Mouse (Mus musculus) CH12.LX (cell line): ENCODE data around the gene Eps8. TPM values are rescaled to one million over a fixed set of nuclear protein-coding genes. Genes with fewer than 3 reads are reported as not detected.

Experiments
- DNase-seq: peaks from one replicate; pipeline ENCODE4 v3.0.0-alpha.2; 2013; ENCODE audit errors: extremely low read depth
- H3K27ac ChIP-seq: 2 replicates; pipeline ENCODE4 v1.5.1; 2012; ENCODE audit warnings: low read depth, mild to moderate bottlenecking, control low read depth, moderate library complexity; ENCODE audit not compliant: insufficient read depth
- H3K27me3 ChIP-seq: replicated peaks from 2 replicates; pipeline ENCODE3; 2012; ENCODE audit warnings: inconsistent platforms
- H3K36me3 ChIP-seq, 2 experiments: replicated peaks in 1 of 2; 2 replicates each; pipeline versions ENCODE3 to v1.6.1; 2012; ENCODE audit warnings: inconsistent platforms in 1 of 2, low read length in 1 of 2, mild to moderate bottlenecking in 1 of 2, mixed read lengths in 1 of 2, moderate library complexity in 1 of 2; ENCODE audit not compliant: control insufficient read depth in 1 of 2, insufficient read depth in 1 of 2
- H3K4me1 ChIP-seq, 2 experiments: 2 replicates each; pipeline ENCODE4 v1.6.1; 2012; ENCODE audit warnings: inconsistent platforms in 1 of 2, moderate library complexity in 1 of 2; ENCODE audit not compliant: insufficient read depth in 2 of 2, control insufficient read depth in 1 of 2
- H3K4me2 ChIP-seq: 2 replicates; pipeline ENCODE4 v1.6.1; 2012; ENCODE audit warnings: low read depth, mild to moderate bottlenecking, control low read depth; ENCODE audit not compliant: poor library complexity, insufficient read depth, severe bottlenecking
- H3K4me3 ChIP-seq, 3 experiments: fragments of 150-350 bp in 1 of 3; sonication (generic) in 1 of 3; replicated peaks in 1 of 3; 2 replicates each; pipeline versions ENCODE3 to v1.5.1; 2011 to 2012; ENCODE audit warnings: low read depth in 2 of 3, low read length in 2 of 3, mild to moderate bottlenecking in 2 of 3, moderate library complexity in 2 of 3, control low read depth in 1 of 3, improper control_type of control experiment in 1 of 3, inconsistent platforms in 1 of 3, mixed read lengths in 1 of 3; ENCODE audit not compliant: poor library complexity in 1 of 3
- H3K79me2 ChIP-seq: replicated peaks from 2 replicates; pipeline ENCODE4 v1.6.1; 2012; ENCODE audit warnings: mild to moderate bottlenecking, moderate library complexity; ENCODE audit not compliant: control insufficient read depth, poor library complexity, insufficient read depth, severe bottlenecking; ENCODE audit errors: extremely low read depth
- H3K9ac ChIP-seq: 2 replicates; pipeline ENCODE4 v1.6.1; 2012; ENCODE audit warnings: low read depth, mild to moderate bottlenecking, control low read depth, moderate library complexity; ENCODE audit not compliant: insufficient read depth
- H3K9me3 ChIP-seq: replicated peaks from 2 replicates; pipeline ENCODE3; 2012; ENCODE audit warnings: low read length, inconsistent platforms, mixed read lengths
- BHLHE40 ChIP-seq: IDR thresholded peaks from 2 replicates; pipeline ENCODE4 v1.6.1; 2011; ENCODE audit warnings: mild to moderate bottlenecking, low read depth, low read length, improper control_type of control experiment
- E2F4 ChIP-seq: IDR thresholded peaks from 2 replicates; pipeline ENCODE4 v1.6.1; 2011; ENCODE audit warnings: low read depth, low read length, improper control_type of control experiment; ENCODE audit not compliant: insufficient replicate concordance
- ETS1 ChIP-seq: conservative IDR thresholded peaks from 2 replicates; pipeline ENCODE4 v1.6.1; 2012; ENCODE audit warnings: low read depth, mild to moderate bottlenecking, inconsistent platforms, low read length, improper control_type of control experiment, moderate library complexity
- HCFC1 ChIP-seq: IDR thresholded peaks from 2 replicates; pipeline ENCODE4 v1.6.1; 2012; ENCODE audit warnings: low read depth, mild to moderate bottlenecking, inconsistent platforms, low read length, improper control_type of control experiment
- IRF4 ChIP-seq: IDR thresholded peaks from 2 replicates; pipeline ENCODE4 v1.6.1; 2014; ENCODE audit warnings: low read depth, mild to moderate bottlenecking, inconsistent platforms, low read length, improper control_type of control experiment
- JUN ChIP-seq: IDR thresholded peaks from 2 replicates; pipeline ENCODE4 v1.6.1; 2011; ENCODE audit warnings: low read depth, mild to moderate bottlenecking, low read length, improper control_type of control experiment, moderate library complexity; ENCODE audit not compliant: insufficient read depth
- JUND ChIP-seq: conservative IDR thresholded peaks from 2 replicates; pipeline ENCODE4 v1.6.1; 2011; ENCODE audit warnings: low read depth, low read length, improper control_type of control experiment
- KAT2A ChIP-seq: IDR thresholded peaks from 2 replicates; pipeline ENCODE4 v1.6.1; 2012; ENCODE audit warnings: low read length, improper control_type of control experiment, inconsistent platforms; ENCODE audit not compliant: insufficient replicate concordance
- MAFK ChIP-seq: IDR thresholded peaks from 2 replicates; pipeline ENCODE4 v1.6.1; 2011; ENCODE audit warnings: low read length, improper control_type of control experiment; ENCODE audit not compliant: insufficient replicate concordance
- NELFE ChIP-seq: IDR thresholded peaks from 2 replicates; pipeline ENCODE4 v1.6.1; 2011; ENCODE audit warnings: low read depth, low read length, improper control_type of control experiment
- NRF1 ChIP-seq: IDR thresholded peaks from 2 replicates; pipeline ENCODE4 v1.6.1; 2014; ENCODE audit warnings: low read depth, mild to moderate bottlenecking, inconsistent platforms, low read length, improper control_type of control experiment, moderate library complexity
- PAX5 ChIP-seq: IDR thresholded peaks from 2 replicates; pipeline ENCODE4 v1.6.1; 2012; ENCODE audit warnings: low read length, inconsistent platforms, mixed read lengths
- SMC3 ChIP-seq: IDR thresholded peaks from 2 replicates; pipeline ENCODE4 v1.6.1; 2011; ENCODE audit warnings: low read depth, low read length, improper control_type of control experiment
- ZMIZ1 ChIP-seq: IDR thresholded peaks from 2 replicates; pipeline ENCODE4 v1.6.1; 2012; ENCODE audit warnings: low read depth, mild to moderate bottlenecking, inconsistent platforms, low read length, improper control_type of control experiment
- dilution Hi-C: fragments of 300-500 bp; cut with MboI; formaldehyde crosslinking; loops from 2 replicates; pipeline ENCODE4 v1.14.3; 2020; ENCODE audit warnings: low sequenced_read_pairs; ENCODE audit not compliant: extremely low pct_unique_long_range_greater_than_20kb, extremely low pct_ligation_motif_present
- in situ Hi-C: fragments of 300-500 bp; cut with MboI; formaldehyde crosslinking; loops from 3 replicates; pipeline ENCODE4 v1.14.3; 2019; ENCODE audit warnings: low sequenced_read_pairs, low pct_ligation_motif_present, low pct_unique_long_range_greater_than_20kb, mixed read lengths
- polyA plus RNA-seq: library from polyadenylated mRNA; unstranded; fragments of >175 nt; gene quantifications from 2 replicates; pipeline ENCODE4 v1.2.1, GENCODE M21; 2012; ENCODE audit warnings: low read depth; ENCODE audit not compliant: insufficient read length
- total RNA-seq, 2 experiments: library from RNA; depleted of rRNA; stranded (reverse); fragments of 300-350 nt in 1 of 2; fragments of >200 nt in 1 of 2; gene quantifications; 2 replicates each; pipeline ENCODE4 v1.2.3; 2012 to 2014

Gene Eps8
- total and polyA plus RNA-seq, 3 experiments, result 2.2 to 7.4 (median 2.2) TPM

DNA sequence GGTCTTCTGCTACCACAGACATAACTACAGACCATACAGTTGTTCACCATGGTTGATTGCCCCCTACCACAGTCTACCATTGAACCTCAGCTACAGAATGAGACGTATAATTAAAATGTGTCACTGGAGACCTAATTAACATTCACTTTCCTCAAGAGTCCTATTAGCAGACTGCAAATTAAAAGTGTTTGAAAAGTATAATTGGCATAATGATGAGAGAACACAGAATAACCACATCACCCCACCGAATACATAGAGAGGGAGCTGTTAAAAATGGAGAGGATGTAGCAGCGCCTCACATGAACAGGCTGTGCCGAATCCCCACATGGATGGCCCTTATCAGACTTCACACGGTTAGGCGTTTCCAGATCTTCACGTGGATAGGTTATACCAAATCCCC lies 44.8 kb upstream of the Eps8 start:
- Histone ChIP-seq H3K27ac (no peak overlapping the region), H3K27me3 (no peaks in the 10 kb centered on the region), H3K9me3 (peaks cover 3% of the 10 kb centered on the region), H3K4me2 (no peak overlapping the region), H3K79me2 (no peaks in the 10 kb centered on the region), H3K9ac (no peak overlapping the region), H3K36me3 (no peaks in the 10 kb centered on the region), H3K4me1 (peaks cover 0 to 16% of the 10 kb centered on the region in 2 experiments; a peak in 2 of 4 replicates), H3K4me3 (no peak overlapping the region)
- DNase-seq, result no peak
- TF ChIP-seq NRF1, result no peak
- in situ Hi-C loops, result no loop called here
- dilution Hi-C loops, result no loop called here

DNA sequence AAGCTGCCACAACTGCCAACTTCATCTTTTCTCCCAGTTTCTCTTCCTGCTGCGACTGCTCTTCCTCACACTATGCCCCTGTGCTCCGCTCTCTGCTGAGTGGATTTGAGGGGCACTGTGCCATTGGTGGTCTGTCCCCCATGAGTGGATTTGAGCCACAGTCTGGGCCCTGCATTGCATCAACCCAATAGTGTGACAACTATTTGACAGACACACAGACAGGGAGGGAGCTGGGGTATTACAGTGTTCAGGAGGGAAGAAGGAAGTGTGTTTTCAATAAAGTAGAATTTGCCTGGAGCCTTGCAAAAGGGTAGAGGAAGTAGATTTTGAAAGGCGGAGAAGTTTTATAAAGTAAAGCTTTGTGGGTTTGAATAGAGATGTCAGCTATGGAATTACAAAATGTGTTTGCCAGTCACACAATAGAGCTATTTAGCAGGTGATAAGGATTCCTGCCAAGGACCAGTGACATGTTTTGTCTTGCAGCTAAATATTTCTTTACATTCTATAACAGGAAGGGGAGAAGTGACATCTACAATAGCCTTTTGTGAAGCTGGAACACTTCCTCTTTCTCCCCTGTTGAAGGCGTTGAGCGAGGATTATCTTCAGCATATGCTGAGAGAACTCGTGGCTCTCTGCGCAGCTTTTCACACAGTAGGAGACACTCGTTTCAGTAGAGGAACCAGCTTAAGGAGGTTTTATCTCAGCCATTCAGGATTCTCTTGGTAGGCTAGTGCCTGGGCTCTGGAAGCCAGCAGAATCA lies 41.9 kb upstream of the Eps8 start:
- dilution Hi-C loops, result no loop called here
- H3K4me1 ChIP-seq, result peaks cover 0 to 18% of the 10 kb centered on the region in 2 experiments; a peak in 2 of 4 replicates
- in situ Hi-C loops, result no loop called here
- peak; percentile 29 for DNase-seq
- no peak overlapping the region for H3K9ac ChIP-seq
- H3K9me3 ChIP-seq, result peaks cover 3% of the 10 kb centered on the region
- H3K27ac ChIP-seq, result no peak overlapping the region
- no peak overlapping the region for H3K4me2 ChIP-seq
- no peaks in the 10 kb centered on the region for H3K36me3 ChIP-seq
- no peaks in the 10 kb centered on the region for H3K79me2 ChIP-seq
- H3K4me3 ChIP-seq, result no peak overlapping the region
- no peaks in the 10 kb centered on the region for H3K27me3 ChIP-seq
- no peak for TF ChIP-seq E2F4
- TF ChIP-seq JUN, result no peak
- TF ChIP-seq NELFE, result no peak
- no peak for TF ChIP-seq PAX5
- TF ChIP-seq ETS1, result no peak
- no peak for TF ChIP-seq ZMIZ1
- TF ChIP-seq JUND, result no peak
- TF ChIP-seq IRF4, result no peak
- TF ChIP-seq MAFK, result no peak
- TF ChIP-seq HCFC1, result no peak
- no peak for TF ChIP-seq NRF1
- no peak for TF ChIP-seq KAT2A
- TF ChIP-seq BHLHE40, result no peak
- no peak for TF ChIP-seq SMC3
